Mouse (Mus musculus): Measurements from ENCODE around the gene Fam78b. TPM values are rescaled to one million over a fixed set of nuclear protein-coding genes. Genes with fewer than 3 reads are reported as not detected.

The Fam78b gene
- polyA plus RNA-seq, 1 experiment from 2014 or later, result 0.02 TPM

- Histone ChIP-seq H3K4me1 (ENCODE audit: control insufficient read depth, low read depth, low read length) (no peaks in the 10 kb centered on the region), H3K27ac (ENCODE audit: low read length) (no peak overlapping the region), H3K27me3 (ENCODE audit: control insufficient read depth, insufficient read depth, low read depth, low read length) (no peaks in the 10 kb centered on the region), H3K4me3 (ENCODE audit: low read depth, low read length) (no peak overlapping the region), H3K36me3 (ENCODE audit: control insufficient read depth, insufficient read depth) (no peaks in the 10 kb centered on the region), H3K9me3 (replicated peaks; ENCODE audit: control insufficient read depth, low read length) (no peaks in the 10 kb centered on the region), H3K9ac (ENCODE audit: low read depth, low read length) (no peak overlapping the region), H3K4me2 (ENCODE audit: low read depth, low read length) (no peak overlapping the region)
- 45% methylated on average over 9 of the region's 9 CpGs for WGBS (ENCODE audit: insufficient replicate concordance)
- no peak for ATAC-seq (ENCODE audit: low read depth)
These were observed 20.8 kb downstream of the Fam78b start for GRCm38 (mm10) chr1:167022001-167022424.

GRCm38 (mm10) chr1:167022541-167023121 is 21.4 kb downstream of the Fam78b start:
- Histone ChIP-seq H3K9me3 (replicated peaks; ENCODE audit: control insufficient read depth, low read length) (no peaks in the 10 kb centered on the region), H3K4me1 (ENCODE audit: control insufficient read depth, low read depth, low read length) (no peaks in the 10 kb centered on the region), H3K27me3 (ENCODE audit: control insufficient read depth, insufficient read depth, low read depth, low read length) (no peaks in the 10 kb centered on the region), H3K27ac (ENCODE audit: low read length) (no peak overlapping the region), H3K36me3 (ENCODE audit: control insufficient read depth, insufficient read depth) (no peaks in the 10 kb centered on the region), H3K4me3 (ENCODE audit: low read depth, low read length) (no peak overlapping the region), H3K4me2 (ENCODE audit: low read depth, low read length) (no peak overlapping the region), H3K9ac (ENCODE audit: low read depth, low read length) (no peak overlapping the region)
- whole genome bisulfite sequencing (ENCODE audit: insufficient replicate concordance), result 46% methylated on average over 8 of the region's 8 CpGs
- no peak for ATAC-seq (ENCODE audit: low read depth)

- no peaks in the 10 kb centered on the region for H3K27me3 ChIP-seq (ENCODE audit: control insufficient read depth, insufficient read depth, low read depth, low read length)
- H3K4me1 ChIP-seq (ENCODE audit: control insufficient read depth, low read depth, low read length), result no peaks in the 10 kb centered on the region
- 76% methylated on average over 11 of the region's 11 CpGs for WGBS (ENCODE audit: insufficient replicate concordance)
- no peak overlapping the region for H3K9ac ChIP-seq (ENCODE audit: low read depth, low read length)
- H3K4me3 ChIP-seq (ENCODE audit: low read depth, low read length), result no peak overlapping the region
- no peak overlapping the region for H3K27ac ChIP-seq (ENCODE audit: low read length)
- H3K4me2 ChIP-seq (ENCODE audit: low read depth, low read length), result no peak overlapping the region
- no peaks in the 10 kb centered on the region for H3K9me3 ChIP-seq (replicated peaks; ENCODE audit: control insufficient read depth, low read length)
- no peaks in the 10 kb centered on the region for H3K36me3 ChIP-seq (ENCODE audit: control insufficient read depth, insufficient read depth)
- ATAC-seq (ENCODE audit: low read depth), result no peak
These were observed 22.6 kb downstream of the Fam78b start for GRCm38 (mm10) chr1:167023794-167024193.

- Histone ChIP-seq H3K4me1 (ENCODE audit: control insufficient read depth, low read depth, low read length) (no peaks in the 10 kb centered on the region), H3K4me2 (ENCODE audit: low read depth, low read length) (no peak overlapping the region), H3K27me3 (ENCODE audit: control insufficient read depth, insufficient read depth, low read depth, low read length) (no peaks in the 10 kb centered on the region), H3K4me3 (ENCODE audit: low read depth, low read length) (no peak overlapping the region), H3K36me3 (ENCODE audit: control insufficient read depth, insufficient read depth) (no peaks in the 10 kb centered on the region), H3K9me3 (replicated peaks; ENCODE audit: control insufficient read depth, low read length) (no peaks in the 10 kb centered on the region), H3K9ac (ENCODE audit: low read depth, low read length) (no peak overlapping the region), H3K27ac (ENCODE audit: low read length) (no peak overlapping the region)
- 42% methylated on average over 4 of the region's 4 CpGs for WGBS (ENCODE audit: insufficient replicate concordance)
- ATAC-seq (ENCODE audit: low read depth), result no peak
These were observed 23.7 kb downstream of the Fam78b start for GRCm38 (mm10) chr1:167024961-167025360.

GRCm38 (mm10) chr1:167032046-167032648 is 30.9 kb downstream of the Fam78b start:
- Histone ChIP-seq H3K4me3 (ENCODE audit: low read depth, low read length) (no peak overlapping the region), H3K4me2 (ENCODE audit: low read depth, low read length) (no peak overlapping the region), H3K27me3 (ENCODE audit: control insufficient read depth, insufficient read depth, low read depth, low read length) (no peaks in the 10 kb centered on the region), H3K9ac (ENCODE audit: low read depth, low read length) (no peak overlapping the region), H3K9me3 (replicated peaks; ENCODE audit: control insufficient read depth, low read length) (no peaks in the 10 kb centered on the region), H3K36me3 (ENCODE audit: control insufficient read depth, insufficient read depth) (no peaks in the 10 kb centered on the region), H3K4me1 (ENCODE audit: control insufficient read depth, low read depth, low read length) (no peaks in the 10 kb centered on the region), H3K27ac (ENCODE audit: low read length) (no peak overlapping the region)
- ATAC-seq (ENCODE audit: low read depth), result no peak
- 66% methylated on average over 13 of the region's 13 CpGs for WGBS (ENCODE audit: insufficient replicate concordance)

- Histone ChIP-seq H3K27ac (ENCODE audit: low read length) (no peak overlapping the region), H3K4me2 (ENCODE audit: low read depth, low read length) (no peak overlapping the region), H3K4me3 (ENCODE audit: low read depth, low read length) (no peak overlapping the region), H3K4me1 (ENCODE audit: control insufficient read depth, low read depth, low read length) (no peaks in the 10 kb centered on the region), H3K9ac (ENCODE audit: low read depth, low read length) (no peak overlapping the region), H3K9me3 (replicated peaks; ENCODE audit: control insufficient read depth, low read length) (no peaks in the 10 kb centered on the region), H3K27me3 (ENCODE audit: control insufficient read depth, insufficient read depth, low read depth, low read length) (no peaks in the 10 kb centered on the region), H3K36me3 (ENCODE audit: control insufficient read depth, insufficient read depth) (no peaks in the 10 kb centered on the region)
- no peak for ATAC-seq (ENCODE audit: low read depth)
- 61% methylated on average over 1 of the region's 1 CpGs for WGBS (ENCODE audit: insufficient replicate concordance)
These were observed 33.2 kb downstream of the Fam78b start for GRCm38 (mm10) chr1:167034435-167034834.

GRCm38 (mm10) chr1:167042558-167042957 is 41.3 kb downstream of the Fam78b start:
- Histone ChIP-seq H3K36me3 (ENCODE audit: control insufficient read depth, insufficient read depth) (no peaks in the 10 kb centered on the region), H3K4me2 (ENCODE audit: low read depth, low read length) (no peak overlapping the region), H3K9me3 (replicated peaks; ENCODE audit: control insufficient read depth, low read length) (no peaks in the 10 kb centered on the region), H3K4me3 (ENCODE audit: low read depth, low read length) (no peak overlapping the region), H3K27me3 (ENCODE audit: control insufficient read depth, insufficient read depth, low read depth, low read length) (no peaks in the 10 kb centered on the region), H3K4me1 (ENCODE audit: control insufficient read depth, low read depth, low read length) (no peaks in the 10 kb centered on the region), H3K9ac (ENCODE audit: low read depth, low read length) (no peak overlapping the region), H3K27ac (ENCODE audit: low read length) (no peak overlapping the region)
- 58% methylated on average over 6 of the region's 6 CpGs for WGBS (ENCODE audit: insufficient replicate concordance)
- no peak for ATAC-seq (ENCODE audit: low read depth)

- Histone ChIP-seq H3K9me3 (replicated peaks; ENCODE audit: control insufficient read depth, low read length) (no peaks in the 10 kb centered on the region), H3K36me3 (ENCODE audit: control insufficient read depth, insufficient read depth) (no peaks in the 10 kb centered on the region), H3K9ac (ENCODE audit: low read depth, low read length) (no peak overlapping the region), H3K4me3 (ENCODE audit: low read depth, low read length) (no peak overlapping the region), H3K4me2 (ENCODE audit: low read depth, low read length) (no peak overlapping the region), H3K27me3 (ENCODE audit: control insufficient read depth, insufficient read depth, low read depth, low read length) (no peaks in the 10 kb centered on the region), H3K4me1 (ENCODE audit: control insufficient read depth, low read depth, low read length) (no peaks in the 10 kb centered on the region), H3K27ac (ENCODE audit: low read length) (no peak overlapping the region)
- 56% methylated on average over 10 of the region's 10 CpGs for WGBS (ENCODE audit: insufficient replicate concordance)
- ATAC-seq (ENCODE audit: low read depth), result no peak
These were observed 45.1 kb downstream of the Fam78b start for GRCm38 (mm10) chr1:167046169-167046927.

- Histone ChIP-seq H3K27me3 (ENCODE audit: control insufficient read depth, insufficient read depth, low read depth, low read length) (no peaks in the 10 kb centered on the region), H3K9ac (ENCODE audit: low read depth, low read length) (no peak overlapping the region), H3K9me3 (replicated peaks; ENCODE audit: control insufficient read depth, low read length) (no peaks in the 10 kb centered on the region), H3K27ac (ENCODE audit: low read length) (no peak overlapping the region), H3K36me3 (ENCODE audit: control insufficient read depth, insufficient read depth) (no peaks in the 10 kb centered on the region), H3K4me1 (ENCODE audit: control insufficient read depth, low read depth, low read length) (no peaks in the 10 kb centered on the region), H3K4me2 (ENCODE audit: low read depth, low read length) (no peak overlapping the region), H3K4me3 (ENCODE audit: low read depth, low read length) (no peak overlapping the region)
- 68% methylated on average over 3 of the region's 3 CpGs for WGBS (ENCODE audit: insufficient replicate concordance)
- no peak for ATAC-seq (ENCODE audit: low read depth)
These were observed 49.6 kb downstream of the Fam78b start for GRCm38 (mm10) chr1:167050859-167051258.

All from liver, embryonic 16.5 days (tissue).